Mouse (Mus musculus) stomach, postnatal 0 days (tissue): Measurements from ENCODE around the gene Eva1a.

Experiments used
- CTCF ChIP-seq: IDR thresholded peaks from 2 replicates; pipeline ENCODE4 v1.5.1; 2016; ENCODE audit warnings: antibody characterized with exemption, low read depth, mild to moderate bottlenecking, moderate library complexity
- EP300 ChIP-seq: optimal IDR thresholded peaks from 2 replicates; pipeline ENCODE3; 2016; ENCODE audit warnings: antibody characterized with exemption

DNA sequence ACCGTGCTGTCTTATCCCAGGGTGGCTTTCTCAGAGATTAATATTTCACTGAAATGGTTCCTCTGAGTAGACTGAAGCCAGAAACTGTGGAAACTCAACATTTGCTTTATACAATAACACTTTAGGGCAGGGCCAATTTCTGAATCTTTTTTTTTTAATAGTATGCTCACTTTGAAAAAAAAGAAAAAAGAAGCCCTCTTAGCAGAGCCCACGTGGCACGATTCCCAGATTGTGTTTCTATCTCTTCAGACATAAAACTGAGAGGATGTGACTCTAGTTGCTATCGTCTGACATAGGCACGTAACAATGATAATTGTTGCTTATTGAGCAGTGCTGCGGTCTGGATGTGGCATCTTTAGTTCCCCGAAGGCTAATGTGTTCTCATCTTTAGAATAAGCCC lies 19.1 kb downstream of the Eva1a start:
- TF ChIP-seq CTCF (no peak), EP300 (no peak)
